Mouse (Mus musculus): ENCODE results near the gene Mog. TPM values are rescaled to one million over a fixed set of nuclear protein-coding genes. Genes with fewer than 3 reads are reported as not detected.

The Mog gene
- polyA plus RNA-seq, 1 experiment from 2014 or later = 0.34 TPM

DNA sequence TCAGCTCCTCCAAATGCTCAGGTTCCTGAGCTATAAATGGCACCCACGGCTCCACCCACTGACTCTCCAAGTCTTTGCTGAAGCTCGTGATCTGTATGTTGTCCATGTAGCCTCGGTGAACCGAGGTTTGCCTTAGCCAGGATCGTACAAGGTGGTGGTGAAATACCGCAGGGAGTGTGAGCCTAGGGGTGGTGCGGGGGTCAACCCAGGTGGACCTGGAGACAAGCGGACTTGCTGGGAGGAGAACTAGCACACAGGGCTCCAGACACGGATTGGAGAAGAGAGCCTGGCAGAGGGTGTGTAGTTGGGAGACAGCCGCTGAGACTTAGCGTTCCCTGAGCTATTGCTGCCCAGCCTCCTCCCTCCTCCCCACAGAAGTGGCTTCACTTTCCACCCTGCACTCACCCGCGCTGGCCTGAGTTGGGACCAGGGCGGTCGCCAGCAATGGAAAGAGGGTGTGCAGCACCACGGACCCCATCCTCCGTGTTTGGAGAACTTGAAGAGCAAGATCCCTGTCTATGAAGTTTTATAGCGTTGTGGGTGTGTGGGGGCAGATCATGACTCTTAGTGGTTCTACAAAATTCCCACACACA is 41.9 kb downstream of the Mog start, which contains the start of gene 2410137M14Rik:
TSS of gene 2410137M14Rik (minus strand) at position 17 of the 593 bp plus-strand sequence.
- H3K36me3 ChIP-seq = no peaks in the 10 kb centered on the region
- H3K4me3 ChIP-seq = peak within 1 kb of the TSS; percentile 21
- no peaks in the 10 kb centered on the region for H3K9me3 ChIP-seq
- H3K27ac ChIP-seq = no peak within 1 kb of the TSS
- H3K27me3 ChIP-seq (ENCODE audit: insufficient read depth, poor library complexity, severe bottlenecking) = peaks cover 16% of the 10 kb centered on the region
- H3K4me1 ChIP-seq (replicated peaks) = peaks cover 15% of the 10 kb centered on the region
- DNase-seq (ENCODE audit: low spot score) = no peak
- WGBS = 15% methylated on average over 18 of the region's 18 CpGs

DNA sequence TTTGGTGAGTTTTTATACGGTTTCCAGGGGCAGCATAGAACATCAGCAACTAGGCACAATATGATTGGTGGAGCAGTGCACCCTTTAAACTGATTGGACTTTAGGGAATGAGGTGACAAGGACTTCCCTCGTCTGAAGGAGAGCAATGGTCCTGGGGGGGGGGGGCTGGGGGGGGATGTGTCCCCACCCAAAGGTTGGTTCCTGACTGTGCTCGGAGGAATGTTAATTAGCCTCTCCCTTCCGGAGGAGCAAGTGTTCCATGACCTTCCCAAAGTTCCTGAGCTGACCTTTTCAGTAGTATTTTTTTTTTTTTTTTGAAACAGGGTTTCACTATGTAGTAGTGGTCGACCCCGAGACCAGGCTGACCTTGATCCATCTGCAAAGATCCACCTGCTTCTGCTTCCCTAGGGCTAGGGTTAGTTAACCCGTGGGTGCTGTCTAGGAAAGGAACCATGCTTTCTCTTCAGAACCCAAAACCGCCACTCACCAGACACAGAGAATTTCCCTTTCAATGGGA is 49.9 kb downstream of the Mog start:
- Histone ChIP-seq H3K4me1 (replicated peaks) (no peaks in the 10 kb centered on the region), H3K27ac (no peak overlapping the region), H3K36me3 (no peaks in the 10 kb centered on the region), H3K9me3 (no peaks in the 10 kb centered on the region), H3K27me3 (ENCODE audit: insufficient read depth, poor library complexity, severe bottlenecking) (no peaks in the 10 kb centered on the region), H3K4me3 (no peak overlapping the region)
- no peak for DNase-seq (ENCODE audit: low spot score)
- WGBS = 73% methylated on average over 8 of the region's 8 CpGs

DNA sequence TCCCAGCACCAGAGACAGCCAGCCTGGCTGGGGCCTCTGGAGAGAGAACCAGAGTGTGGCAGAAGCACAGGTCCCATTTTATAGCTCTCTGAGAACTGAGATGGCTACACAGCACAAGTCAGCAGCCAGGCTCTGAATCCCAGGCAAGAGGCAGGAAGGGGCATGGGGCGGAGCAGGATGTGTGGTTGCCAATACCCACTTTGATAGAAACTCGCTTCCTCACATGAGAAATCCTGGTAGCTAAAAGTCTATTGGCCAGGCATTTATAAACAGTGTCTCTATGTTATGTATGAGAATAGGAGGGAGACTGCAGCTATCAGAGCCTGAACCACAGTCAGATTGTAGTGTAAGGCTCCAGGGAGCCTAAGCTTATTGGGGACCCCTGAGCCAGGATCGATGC is 50.4 kb downstream of the Mog start:
- H3K4me3 ChIP-seq = no peak overlapping the region
- H3K4me1 ChIP-seq (replicated peaks) = no peaks in the 10 kb centered on the region
- 85% methylated on average over 3 of the region's 3 CpGs for WGBS
- H3K27ac ChIP-seq = no peak overlapping the region
- H3K9me3 ChIP-seq = no peaks in the 10 kb centered on the region
- no peak for DNase-seq (ENCODE audit: low spot score)
- no peaks in the 10 kb centered on the region for H3K36me3 ChIP-seq
- no peaks in the 10 kb centered on the region for H3K27me3 ChIP-seq (ENCODE audit: insufficient read depth, poor library complexity, severe bottlenecking)

DNA sequence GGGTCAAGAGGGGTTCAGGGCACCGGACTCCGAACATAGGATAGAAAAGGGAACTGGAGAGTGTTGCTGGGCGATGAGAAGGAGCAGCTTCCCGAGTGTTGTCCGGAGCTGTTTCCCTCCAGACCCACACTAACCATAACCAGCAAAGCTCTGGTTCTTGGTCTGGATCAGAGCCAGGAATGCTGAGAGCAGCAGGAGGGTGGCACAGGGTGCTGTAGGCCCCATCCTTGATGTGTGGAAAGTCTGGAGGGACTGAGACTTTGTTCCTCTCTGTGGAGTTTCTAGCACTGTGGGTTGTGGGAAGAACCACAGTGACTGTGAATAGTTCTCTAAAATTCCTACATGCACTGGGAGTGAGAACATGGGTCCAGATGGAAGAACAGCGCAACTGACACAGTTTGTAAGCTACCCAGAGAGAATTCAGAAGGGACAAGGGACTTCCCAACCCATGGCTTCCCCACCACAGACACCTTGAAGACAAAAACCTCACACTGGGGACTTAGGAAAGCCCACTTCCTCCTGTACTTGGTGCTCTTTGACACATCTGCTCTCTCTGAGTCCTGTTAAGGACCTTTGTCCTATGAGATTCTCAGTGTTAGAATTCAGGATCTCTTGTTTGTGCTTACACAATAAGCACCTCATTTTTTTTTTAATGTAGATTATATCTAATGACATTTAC is 51.9 kb downstream of the Mog start:
- Histone ChIP-seq H3K4me1 (replicated peaks) (no peaks in the 10 kb centered on the region), H3K4me3 (no peak overlapping the region), H3K9me3 (no peaks in the 10 kb centered on the region), H3K27ac (no peak overlapping the region), H3K36me3 (no peaks in the 10 kb centered on the region), H3K27me3 (ENCODE audit: insufficient read depth, poor library complexity, severe bottlenecking) (no peaks in the 10 kb centered on the region)
- no peak for DNase-seq (ENCODE audit: low spot score)
- WGBS = 88% methylated on average over 6 of the region's 6 CpGs

DNA sequence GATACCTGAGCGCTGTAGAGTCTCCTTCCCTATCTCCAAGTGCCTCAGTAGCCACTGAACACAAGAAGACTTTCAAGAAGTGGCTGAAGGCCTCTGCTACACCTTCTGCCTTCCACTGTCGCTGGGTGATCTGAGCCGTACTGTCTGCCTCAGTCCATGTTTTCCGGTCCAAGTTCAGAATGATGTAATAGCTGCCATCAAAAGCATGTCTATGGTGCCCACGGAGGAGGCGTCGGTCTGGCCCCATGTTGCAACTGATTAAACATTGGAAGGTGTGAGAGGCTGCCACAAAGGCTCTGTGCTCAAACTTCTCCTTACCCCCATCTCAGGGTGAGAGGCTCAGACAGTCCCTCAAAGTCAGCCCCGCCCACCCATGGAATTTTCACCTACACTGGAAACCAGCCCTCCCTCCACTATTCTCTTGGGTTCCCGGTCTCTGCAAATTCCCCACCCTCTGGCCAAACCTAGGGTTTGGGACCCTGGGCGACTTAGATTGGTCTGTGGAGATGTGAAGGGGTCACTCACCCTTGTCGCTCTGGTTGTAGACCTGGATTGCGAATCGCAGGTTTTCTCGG is 52.8 kb downstream of the Mog start:
- Histone ChIP-seq H3K27me3 (ENCODE audit: insufficient read depth, poor library complexity, severe bottlenecking) (no peaks in the 10 kb centered on the region), H3K4me3 (no peak overlapping the region), H3K36me3 (no peaks in the 10 kb centered on the region), H3K4me1 (replicated peaks) (no peaks in the 10 kb centered on the region), H3K9me3 (no peaks in the 10 kb centered on the region), H3K27ac (no peak overlapping the region)
- DNase-seq (ENCODE audit: low spot score) = no peak
- 82% methylated on average over 14 of the region's 14 CpGs for WGBS

DNA sequence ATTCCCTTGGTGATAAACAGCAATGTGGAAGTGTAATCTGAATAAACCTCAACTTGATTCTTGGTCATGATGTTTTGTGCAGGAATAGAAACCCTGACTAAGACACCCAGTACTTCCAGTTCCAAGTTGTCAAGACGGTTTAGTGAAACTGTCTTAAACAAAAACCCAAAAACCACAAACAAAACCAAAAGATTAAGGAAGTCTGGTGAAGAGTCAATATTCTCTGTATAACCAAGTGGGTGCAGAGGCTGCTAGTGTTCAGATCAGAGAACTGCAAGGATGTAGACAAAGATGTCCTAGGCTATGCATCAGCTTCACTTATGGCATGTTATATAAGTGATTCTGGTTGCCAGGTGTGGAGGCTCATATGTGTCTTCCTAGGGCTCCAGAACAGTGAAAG is 56.3 kb downstream of the Mog start:
- H3K27ac ChIP-seq = no peak overlapping the region
- H3K9me3 ChIP-seq = no peaks in the 10 kb centered on the region
- WGBS = 79% methylated on average over 1 of the region's 1 CpGs
- no peak overlapping the region for H3K4me3 ChIP-seq
- H3K36me3 ChIP-seq = no peaks in the 10 kb centered on the region
- no peaks in the 10 kb centered on the region for H3K4me1 ChIP-seq (replicated peaks)
- no peak for DNase-seq (ENCODE audit: low spot score)
- no peaks in the 10 kb centered on the region for H3K27me3 ChIP-seq (ENCODE audit: insufficient read depth, poor library complexity, severe bottlenecking)

DNA sequence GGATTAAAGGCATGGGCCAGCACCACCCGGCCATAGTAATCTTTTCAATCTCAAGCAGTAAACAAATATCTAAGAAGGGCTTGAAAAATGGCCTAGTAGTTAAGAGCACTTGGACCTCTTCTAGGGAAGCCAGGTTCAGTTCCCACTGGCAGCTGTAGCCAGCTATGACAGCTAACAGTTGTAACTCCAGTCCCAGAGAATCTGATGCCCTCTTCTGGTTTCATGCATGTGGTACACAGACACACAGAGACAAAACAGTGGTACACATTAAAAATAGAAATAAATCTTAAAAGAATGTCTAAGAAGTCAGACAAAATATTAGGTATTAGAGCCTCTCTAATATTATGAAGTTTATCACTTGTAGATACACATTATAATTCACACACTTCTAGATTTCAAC is 62.1 kb downstream of the Mog start:
- H3K27ac ChIP-seq = no peak overlapping the region
- H3K36me3 ChIP-seq = peaks cover 7% of the 10 kb centered on the region
- no peak for DNase-seq (ENCODE audit: low spot score)
- peaks cover 19% of the 10 kb centered on the region for H3K4me1 ChIP-seq (replicated peaks)
- no peaks in the 10 kb centered on the region for H3K9me3 ChIP-seq
- H3K27me3 ChIP-seq (ENCODE audit: insufficient read depth, poor library complexity, severe bottlenecking) = no peaks in the 10 kb centered on the region
- WGBS = 75% methylated on average over 1 of the region's 1 CpGs
- H3K4me3 ChIP-seq = no peak overlapping the region

Other genes with a start within 250 kb of the Mog start
- not detected in 2 replicates for gene H2-M10.6, start 211.2 kb downstream of the Mog start, polyA plus RNA-seq (2016; fragmentation: Nextera tagmentation; extraction: Ambion mirVana)
- 47.2 and 48.2 TPM in 2 replicates for gene Trim26, start 186.3 kb downstream of the Mog start, polyA plus RNA-seq (2016; fragmentation: Nextera tagmentation; extraction: Ambion mirVana)
- 0.14 and 0.36 TPM in 2 replicates for gene Trim15, start 156.2 kb downstream of the Mog start, polyA plus RNA-seq (2016; fragmentation: Nextera tagmentation; extraction: Ambion mirVana)
- 6.7 and 7.3 TPM in 2 replicates for gene Trim10, start 153.8 kb downstream of the Mog start, polyA plus RNA-seq (2016; fragmentation: Nextera tagmentation; extraction: Ambion mirVana)
- not detected in 2 replicates for gene Trim40, start 133.3 kb downstream of the Mog start, polyA plus RNA-seq (2016; fragmentation: Nextera tagmentation; extraction: Ambion mirVana)
- not detected in 2 replicates for gene Trim31, start 125.3 kb downstream of the Mog start, polyA plus RNA-seq (2016; fragmentation: Nextera tagmentation; extraction: Ambion mirVana)
- gene Rnf39, start 80.5 kb downstream of the Mog start, polyA plus RNA-seq (2016; fragmentation: Nextera tagmentation; extraction: Ambion mirVana) = 1.2 and 1.5 TPM in 2 replicates
- gene Ppp1r11, start 71.7 kb downstream of the Mog start, polyA plus RNA-seq (2016; fragmentation: Nextera tagmentation; extraction: Ambion mirVana) = 162 and 178 TPM in 2 replicates
- 91.6 and 95.3 TPM in 2 replicates for gene Znrd1, start 64.8 kb downstream of the Mog start, polyA plus RNA-seq (2016; fragmentation: Nextera tagmentation; extraction: Ambion mirVana)
- gene Znrd1as, start 64.8 kb downstream of the Mog start, polyA plus RNA-seq (2016; fragmentation: Nextera tagmentation; extraction: Ambion mirVana) = 8.6 and 9.6 TPM in 2 replicates
- not detected in 2 replicates for gene 2410137M14Rik, start 42.2 kb downstream of the Mog start, polyA plus RNA-seq (2016; fragmentation: Nextera tagmentation; extraction: Ambion mirVana)
- gene H2-M5, start 33.9 kb downstream of the Mog start, polyA plus RNA-seq (2016; fragmentation: Nextera tagmentation; extraction: Ambion mirVana) = 0.68 and 1.1 TPM in 2 replicates
- gene Zfp57, start 22.2 kb downstream of the Mog start, polyA plus RNA-seq (2016; fragmentation: Nextera tagmentation; extraction: Ambion mirVana) = 79.9 and 96.9 TPM in 2 replicates
- gene Gabbr1, start 22.6 kb upstream of the Mog start, polyA plus RNA-seq (2016; fragmentation: Nextera tagmentation; extraction: Ambion mirVana) = 10.8 and 17.0 TPM in 2 replicates
- 0.08 TPM in 1 of 2 replicates, not detected in the other for gene Olfr90, start 65.1 kb upstream of the Mog start, polyA plus RNA-seq (2016; fragmentation: Nextera tagmentation; extraction: Ambion mirVana)
- not detected in 2 replicates for gene Olfr91, start 74.9 kb upstream of the Mog start, polyA plus RNA-seq (2016; fragmentation: Nextera tagmentation; extraction: Ambion mirVana)
- gene Olfr92, start 96.7 kb upstream of the Mog start, polyA plus RNA-seq (2016; fragmentation: Nextera tagmentation; extraction: Ambion mirVana) = not detected in 2 replicates
- gene Olfr93, start 138.1 kb upstream of the Mog start, polyA plus RNA-seq (2016; fragmentation: Nextera tagmentation; extraction: Ambion mirVana) = not detected in 2 replicates
- gene Ubd, start 170.5 kb upstream of the Mog start, polyA plus RNA-seq (2016; fragmentation: Nextera tagmentation; extraction: Ambion mirVana) = not detected in 2 replicates
- not detected in 2 replicates for gene Olfr94, start 177.6 kb upstream of the Mog start, polyA plus RNA-seq (2016; fragmentation: Nextera tagmentation; extraction: Ambion mirVana)
- gene Olfr95, start 189.7 kb upstream of the Mog start, polyA plus RNA-seq (2016; fragmentation: Nextera tagmentation; extraction: Ambion mirVana) = not detected in 2 replicates
- gene Olfr96, start 196.7 kb upstream of the Mog start, polyA plus RNA-seq (2016; fragmentation: Nextera tagmentation; extraction: Ambion mirVana) = not detected in 2 replicates
- gene Olfr97, start 213.9 kb upstream of the Mog start, polyA plus RNA-seq (2016; fragmentation: Nextera tagmentation; extraction: Ambion mirVana) = not detected in 2 replicates
- gene Olfr98, start 240.4 kb upstream of the Mog start, polyA plus RNA-seq (2016; fragmentation: Nextera tagmentation; extraction: Ambion mirVana) = not detected in 2 replicates
- 1.1 and 1.4 TPM in 2 replicates for gene H2-M3, start 246.8 kb upstream of the Mog start, polyA plus RNA-seq (2016; fragmentation: Nextera tagmentation; extraction: Ambion mirVana)